Mouse (Mus musculus): Measurements from ENCODE around the gene Klrb1c. TPM values are rescaled to one million over a fixed set of nuclear protein-coding genes. Genes with fewer than 3 reads are reported as not detected.

The Klrb1c gene
- total and polyA plus RNA-seq, 2 experiments from 2014 or later: 0.25 to 0.77 TPM

DNA sequence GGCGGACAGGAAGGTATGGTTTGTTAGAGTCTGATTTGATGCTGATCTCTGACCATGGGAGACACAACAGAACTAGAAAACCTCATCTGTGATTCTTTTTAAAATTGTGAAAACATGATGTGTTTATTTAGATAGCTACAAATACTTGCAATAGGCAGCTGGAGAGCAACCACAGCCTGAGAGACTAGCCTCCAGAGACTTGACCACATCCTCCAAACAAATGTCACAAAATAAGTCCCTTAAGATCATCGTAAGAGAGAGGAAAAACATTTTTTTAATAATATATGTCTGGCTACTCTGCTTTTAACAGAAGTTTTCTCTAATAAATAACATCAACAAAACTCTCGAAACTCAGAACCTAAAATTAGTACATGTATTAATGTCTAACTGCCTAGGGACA is 57.0 kb downstream of the Klrb1c start:
- TF ChIP-seq CTCF (IDR thresholded peaks at IDR 0.05): no peak
- no peaks in the 10 kb centered on the region for H3K27me3 ChIP-seq (ENCODE audit: insufficient read depth, low read length)
- 89% methylated on average over 3 of the region's 3 CpGs for WGBS
- no peak overlapping the region for H3K4me2 ChIP-seq (ENCODE audit: low read depth, low read length, poor library complexity, severe bottlenecking)
- no peaks in the 10 kb centered on the region for H3K9me3 ChIP-seq (ENCODE audit: low read length)
- no peak overlapping the region for H3K9ac ChIP-seq (replicated peaks; ENCODE audit: low read length, poor library complexity, severe bottlenecking)
- ATAC-seq (ENCODE audit: low FRiP score): no peak
- no peaks in the 10 kb centered on the region for H3K36me3 ChIP-seq (ENCODE audit: insufficient read depth, low read length)
- no peaks in the 10 kb centered on the region for H3K4me1 ChIP-seq (ENCODE audit: insufficient read depth, low read length)
- no peak for DNase-seq (ENCODE audit: low spot score)
- H3K4me3 ChIP-seq (ENCODE audit: low read depth, low read length): no peak overlapping the region
- H3K27ac ChIP-seq (ENCODE audit: low read depth, low read length): no peak overlapping the region

Other genes with a start within 250 kb of the Klrb1c start
- gene A2ml1, start 207.6 kb downstream of the Klrb1c start, total RNA-seq (2014; rRNA removed): 0.16 and 0.28 TPM in 2 replicates
- 7.4 and 7.9 TPM in 2 replicates for gene A2ml1, start 207.6 kb downstream of the Klrb1c start, polyA plus RNA-seq (2015; fragmentation: Nextera tagmentation; extraction: Ambion mirVana)
- gene Klrb1a, start 165.7 kb downstream of the Klrb1c start, total RNA-seq (2014; rRNA removed): not detected in 2 replicates
- not detected in 2 replicates for gene Klrb1a, start 165.7 kb downstream of the Klrb1c start, polyA plus RNA-seq (2015; fragmentation: Nextera tagmentation; extraction: Ambion mirVana)
- gene Clec2h, start 126.8 kb downstream of the Klrb1c start, total RNA-seq (2014; rRNA removed): not detected in 2 replicates
- not detected in 2 replicates for gene Clec2h, start 126.8 kb downstream of the Klrb1c start, polyA plus RNA-seq (2015; fragmentation: Nextera tagmentation; extraction: Ambion mirVana)
- gene Klrb1, start 66.2 kb downstream of the Klrb1c start, total RNA-seq (2014; rRNA removed): 2.3 TPM in 1 of 2 replicates, not detected in the other
- 2.6 and 3.0 TPM in 2 replicates for gene Klrb1, start 66.2 kb downstream of the Klrb1c start, polyA plus RNA-seq (2015; fragmentation: Nextera tagmentation; extraction: Ambion mirVana)
- not detected in 2 replicates for gene Gm44511, start 37.1 kb upstream of the Klrb1c start, total RNA-seq (2014; rRNA removed)
- not detected in 2 replicates for gene Gm44511, start 37.1 kb upstream of the Klrb1c start, polyA plus RNA-seq (2015; fragmentation: Nextera tagmentation; extraction: Ambion mirVana)
- not detected in 2 replicates for gene Klrb1b, start 37.1 kb upstream of the Klrb1c start, total RNA-seq (2014; rRNA removed)
- not detected in 2 replicates for gene Klrb1b, start 37.1 kb upstream of the Klrb1c start, polyA plus RNA-seq (2015; fragmentation: Nextera tagmentation; extraction: Ambion mirVana)
- 0.42 TPM in 1 of 2 replicates, not detected in the other for gene Clec2i, start 98.4 kb upstream of the Klrb1c start, total RNA-seq (2014; rRNA removed)
- gene Clec2i, start 98.4 kb upstream of the Klrb1c start, polyA plus RNA-seq (2015; fragmentation: Nextera tagmentation; extraction: Ambion mirVana): not detected in 2 replicates
- 0.19 and 0.38 TPM in 2 replicates for gene BC035044, start 101.9 kb upstream of the Klrb1c start, total RNA-seq (2014; rRNA removed)
- 0.29 and 0.41 TPM in 2 replicates for gene BC035044, start 101.9 kb upstream of the Klrb1c start, polyA plus RNA-seq (2015; fragmentation: Nextera tagmentation; extraction: Ambion mirVana)
- gene Clec2g, start 145.2 kb upstream of the Klrb1c start, total RNA-seq (2014; rRNA removed): not detected in 2 replicates
- not detected in 2 replicates for gene Clec2g, start 145.2 kb upstream of the Klrb1c start, polyA plus RNA-seq (2015; fragmentation: Nextera tagmentation; extraction: Ambion mirVana)